Mouse (Mus musculus) left cerebral cortex, adult 8-10 months (tissue): ENCODE data around the gene Camk1d. TPM values are rescaled to one million over a fixed set of nuclear protein-coding genes. Genes with fewer than 3 reads are reported as not detected.
"Not testable (repeated sequence)": the region's sequence is repeated elsewhere in the genome, so short reads cannot be mapped to it uniquely, and the experiment has no call there.

ENCODE experiments used
- DNase-seq, 2 experiments: peaks; one replicate each; pipeline ENCODE4 v3.0.0; 2022; ENCODE audit warnings: low spot score in 2 of 2
- total RNA-seq, 4 experiments: library from RNA; stranded (reverse); gene quantifications; 2 replicates each; pipeline ENCODE4 v1.2.4; 2022

Camk1d gene
- total RNA-seq, 4 experiments from 2014 or later, result 110 to 134 (median 127) TPM

GRCm38 (mm10) chr2:5614896-5615295 lies 99.4 kb downstream of the Camk1d start:
- DNase-seq, result peak in 1 of 2 experiments; percentile 73

GRCm38 (mm10) chr2:5614308-5614705 lies 100.0 kb downstream of the Camk1d start:
- DNase-seq, result no peak

GRCm38 (mm10) chr2:5613651-5614307 lies 100.5 kb downstream of the Camk1d start:
- no peak for DNase-seq

- DNase-seq, result no peak
Observed at GRCm38 (mm10) chr2:5611601-5612000, 102.7 kb downstream of the Camk1d start.

- no peak for DNase-seq
Observed at GRCm38 (mm10) chr2:5610521-5610920, 103.8 kb downstream of the Camk1d start.

GRCm38 (mm10) chr2:5607920-5608841 lies 106.1 kb downstream of the Camk1d start:
- no peak for DNase-seq

GRCm38 (mm10) chr2:5605849-5606248 lies 108.5 kb downstream of the Camk1d start:
- no peak for DNase-seq

- DNase-seq, result no peak
Observed at GRCm38 (mm10) chr2:5602044-5602443, 112.3 kb downstream of the Camk1d start.

- not testable (repeated sequence) for DNase-seq
Observed at GRCm38 (mm10) chr2:5601243-5601642, 113.1 kb downstream of the Camk1d start.

GRCm38 (mm10) chr2:5600183-5600962 lies 113.9 kb downstream of the Camk1d start:
- DNase-seq, result no peak

- no peak for DNase-seq
Observed at GRCm38 (mm10) chr2:5599713-5600112, 114.6 kb downstream of the Camk1d start.

GRCm38 (mm10) chr2:5598533-5598932 lies 115.8 kb downstream of the Camk1d start:
- no peak for DNase-seq

GRCm38 (mm10) chr2:5596882-5597281 lies 117.4 kb downstream of the Camk1d start:
- no peak for DNase-seq

- DNase-seq, result no peak
Observed at GRCm38 (mm10) chr2:5595356-5596191, 118.7 kb downstream of the Camk1d start.

GRCm38 (mm10) chr2:5592461-5593136 lies 121.7 kb downstream of the Camk1d start:
- DNase-seq, result no peak

- DNase-seq, result no peak
Observed at GRCm38 (mm10) chr2:5590074-5590473, 124.2 kb downstream of the Camk1d start.

- peak in 1 of 2 experiments; percentile 37 for DNase-seq
Observed at GRCm38 (mm10) chr2:5589163-5589562, 125.2 kb downstream of the Camk1d start.

- DNase-seq, result no peak
Observed at GRCm38 (mm10) chr2:5588329-5588982, 125.9 kb downstream of the Camk1d start.

GRCm38 (mm10) chr2:5584318-5585027 lies 129.8 kb downstream of the Camk1d start:
- DNase-seq, result no peak
